31 mouse cellular contexts compared by ENCODE assay signal in genomic region chr5:111765671-111766290, GRCm38 (mm10). TPM values are rescaled to one million over a fixed set of nuclear protein-coding genes. Genes with fewer than 3 reads are reported as not detected.
DNase-seq lines count a peak whose midpoint lies in the region; ATAC-seq and TF ChIP-seq lines count a peak whose summit lies in the region.
"Had no signal": no experiment of that assay in that cellular context is flagged by ENCODE, and none has a peak within 500 bp of the region (broad histone marks: within the 10 kb centered on the region; RNA-seq: fewer than 3 reads in every experiment).

No protein-coding gene starts in this region.

- DNase-seq in liver, embryonic 14.5 days (ENCODE audit: low read depth in 3 of 3, low spot score in 3 of 3), result no peak
- DNase-seq in liver, embryonic 11.5 days (ENCODE audit: low spot score), result no peak
- no peak for DNase-seq in thymus, adult 2 months
- no peak for DNase-seq in thymus, postnatal 14 days
- DNase-seq in ZHBTc4 (ENCODE audit: low read depth, low spot score), result peak; percentile 72
- DNase-seq in spleen, postnatal 36 days (ENCODE audit: low spot score in 2 of 2), result no peak
- DNase-seq: adrenal gland, postnatal 25 days; B cell, adult 2 months; cerebellum, adult 11-12 months; cerebellum, adult 9-11 months; embryo, embryonic 11 days; heart, postnatal 14 days; kidney, adult 18-20 months; kidney, postnatal 25 days; liver, embryonic 13.5 days; lung, postnatal 36 days had no signal

- no peak for ATAC-seq in liver, embryonic 14.5 days (ENCODE audit: insufficient read depth)
- ATAC-seq in liver, embryonic 11.5 days (replicated peaks; ENCODE audit: low FRiP score), result no peak
- ATAC-seq: Patski had no signal

- TF ChIP-seq CTCF in liver, embryonic 14.5 days (IDR thresholded peaks at IDR 0.05; ENCODE audit: low read depth), result 0 out of 2 replicates have a peak, but pooled peaks have one; percentile 16
- 0 out of 2 replicates have a peak, but pooled peaks have one; percentile 23 for TF ChIP-seq CTCF in thymus, adult 2 months (IDR thresholded peaks at IDR 0.05; ENCODE audit: borderline replicate concordance, control insufficient read depth, extremely low read depth, insufficient read depth, low read length, poor library complexity)

- H3K9ac ChIP-seq in liver, embryonic 14.5 days (replicated peaks), result no peak overlapping the region
- H3K9ac ChIP-seq in liver, embryonic 11.5 days (ENCODE audit: low read depth, low read length), result no peak overlapping the region
- H3K9ac ChIP-seq: embryonic facial prominence, embryonic 12.5 days; forebrain, embryonic 12.5 days; hindbrain, embryonic 15.5 days; kidney, embryonic 15.5 days; limb, embryonic 13.5 days; liver, embryonic 13.5 days; midbrain, embryonic 12.5 days; neural tube, embryonic 13.5 days; stomach, embryonic 15.5 days had no signal

- no peak for TF ChIP-seq EP300 in liver, embryonic 14.5 days (IDR thresholded peaks at IDR 0.05; ENCODE audit: low read depth)

- 0 out of 4 replicates have a peak, but pooled peaks cover 0 to 1% of the 10 kb centered on the region in 2 experiments for H3K4me1 ChIP-seq in liver, embryonic 14.5 days (replicated peaks; ENCODE audit: control insufficient read depth in 2 of 2, insufficient read depth in 2 of 2, low read length in 1 of 2)
- no peaks in the 10 kb centered on the region for H3K4me1 ChIP-seq in liver, embryonic 11.5 days (replicated peaks; ENCODE audit: control insufficient read depth, insufficient read depth, low read length)
- H3K4me1 ChIP-seq in thymus, adult 2 months (replicated peaks; ENCODE audit: control insufficient read depth, insufficient read depth, low read length), result no peaks in the 10 kb centered on the region
- H3K4me1 ChIP-seq: liver, embryonic 13.5 days had no signal

- no peak overlapping the region for H3K4me3 ChIP-seq in liver, embryonic 14.5 days (ENCODE audit: insufficient read depth in 1 of 2, low read depth in 2 of 2, low read length in 2 of 2)
- no peak overlapping the region for H3K4me3 ChIP-seq in liver, embryonic 11.5 days (ENCODE audit: low read depth, low read length)
- no peak overlapping the region for H3K4me3 ChIP-seq in thymus, adult 2 months (ENCODE audit: control insufficient read depth, insufficient read depth, low read length)
- H3K4me3 ChIP-seq: embryonic facial prominence, embryonic 12.5 days; forebrain, embryonic 12.5 days; hindbrain, embryonic 10.5 days; hindbrain, embryonic 15.5 days; kidney, embryonic 15.5 days; left cerebral cortex, adult 2 months; limb, embryonic 13.5 days; liver, embryonic 13.5 days; midbrain, embryonic 12.5 days; neural tube, embryonic 13.5 days; stomach, embryonic 15.5 days had no signal

- whole genome bisulfite sequencing in liver, embryonic 14.5 days (ENCODE audit: insufficient replicate concordance), result 53% methylated on average over 15 of the region's 15 CpGs
- WGBS in liver, embryonic 11.5 days, result 67% methylated on average over 15 of the region's 15 CpGs
- WGBS in thymus, adult 2 months, result 78% methylated on average over 15 of the region's 15 CpGs

- TF ChIP-seq POLR2A in thymus, adult 2 months (IDR thresholded peaks at IDR 0.05; ENCODE audit: control insufficient read depth, extremely low read depth, insufficient read depth, low read length, poor library complexity), result no peak

- H3K36me3 ChIP-seq in liver, embryonic 14.5 days (replicated peaks; ENCODE audit: control insufficient read depth, insufficient read depth, low read depth), result no peaks in the 10 kb centered on the region
- no peaks in the 10 kb centered on the region for H3K36me3 ChIP-seq in liver, embryonic 11.5 days (ENCODE audit: control insufficient read depth, insufficient read depth, low read length)
- no peaks in the 10 kb centered on the region for H3K36me3 ChIP-seq in thymus, adult 2 months (ENCODE audit: control insufficient read depth, insufficient read depth, low read length)
- H3K36me3 ChIP-seq: embryonic facial prominence, embryonic 12.5 days; forebrain, embryonic 12.5 days; hindbrain, embryonic 10.5 days; hindbrain, embryonic 15.5 days; kidney, embryonic 15.5 days; limb, embryonic 13.5 days; liver, embryonic 13.5 days; midbrain, embryonic 12.5 days; neural tube, embryonic 13.5 days; stomach, embryonic 15.5 days had no signal

- no peak overlapping the region for H3K4me2 ChIP-seq in liver, embryonic 14.5 days (ENCODE audit: low read depth)
- no peak overlapping the region for H3K4me2 ChIP-seq in liver, embryonic 11.5 days
- H3K4me2 ChIP-seq: embryonic facial prominence, embryonic 12.5 days; forebrain, embryonic 12.5 days; hindbrain, embryonic 15.5 days; kidney, embryonic 15.5 days; limb, embryonic 13.5 days; liver, embryonic 13.5 days; midbrain, embryonic 12.5 days; neural tube, embryonic 13.5 days; stomach, embryonic 15.5 days had no signal

- H3K9me3 ChIP-seq in liver, embryonic 14.5 days (ENCODE audit: control insufficient read depth, low read length), result no peaks in the 10 kb centered on the region
- no peaks in the 10 kb centered on the region for H3K9me3 ChIP-seq in liver, embryonic 11.5 days (ENCODE audit: control insufficient read depth, low read length)
- H3K9me3 ChIP-seq: embryonic facial prominence, embryonic 12.5 days; forebrain, embryonic 12.5 days; hindbrain, embryonic 10.5 days; hindbrain, embryonic 15.5 days; kidney, embryonic 15.5 days; limb, embryonic 13.5 days; liver, embryonic 13.5 days; midbrain, embryonic 12.5 days; neural tube, embryonic 13.5 days; stomach, embryonic 15.5 days had no signal

- H3K27me3 ChIP-seq in liver, embryonic 14.5 days (ENCODE audit: control insufficient read depth, insufficient read depth, low read length), result no peaks in the 10 kb centered on the region; the same call in 1 of the 2 replicates
- H3K27me3 ChIP-seq in liver, embryonic 11.5 days (replicated peaks; ENCODE audit: control insufficient read depth, insufficient read depth, low read length), result peaks cover 12% of the 10 kb centered on the region
- H3K27me3 ChIP-seq in thymus, adult 2 months (ENCODE audit: control insufficient read depth, insufficient read depth, low read length), result no peaks in the 10 kb centered on the region; the same call in 1 of the 2 replicates
- H3K27me3 ChIP-seq: embryonic facial prominence, embryonic 12.5 days; hindbrain, embryonic 15.5 days; neural tube, embryonic 13.5 days; stomach, embryonic 15.5 days had no signal

- no peak overlapping the region for H3K27ac ChIP-seq in liver, embryonic 14.5 days
- H3K27ac ChIP-seq in liver, embryonic 11.5 days (ENCODE audit: low read depth, low read length), result no peak overlapping the region
- H3K27ac ChIP-seq in thymus, adult 2 months (ENCODE audit: control insufficient read depth, insufficient read depth, low read length), result no peak overlapping the region
- H3K27ac ChIP-seq: embryonic facial prominence, embryonic 12.5 days; forebrain, embryonic 12.5 days; hindbrain, embryonic 15.5 days; kidney, embryonic 15.5 days; left cerebral cortex, adult 2 months; limb, embryonic 13.5 days; liver, embryonic 13.5 days; midbrain, embryonic 12.5 days; neural tube, embryonic 13.5 days; stomach, embryonic 15.5 days had no signal

RNA-seq across cellular contexts. Expression of gene Gm26897, which starts 32.1 kb away (rescaled TPM):
- not detected in 2 replicates for polyA plus RNA-seq in liver, embryonic 14.5 days (2012; rRNA removed)
- not detected in 2 replicates for polyA plus RNA-seq in liver, embryonic 14.5 days (2014; fragmentation: Nextera tagmentation; extraction: Ambion mirVana)
- polyA plus RNA-seq in liver, embryonic 11.5 days (2014; fragmentation: Nextera tagmentation; extraction: Ambion mirVana), result not detected in 2 replicates
- not detected in 2 replicates for polyA plus RNA-seq in thymus, adult 2 months (2012; rRNA removed)
- polyA plus RNA-seq: embryonic facial prominence, embryonic 12.5 days; forebrain, embryonic 12.5 days; heart, embryonic 14.5 days; hindbrain, embryonic 10.5 days; hindbrain, embryonic 15.5 days; intestine, embryonic 14.5 days; kidney, embryonic 15.5 days; limb, embryonic 13.5 days; liver, embryonic 13.5 days; lung, embryonic 16.5 days; midbrain, embryonic 12.5 days; neural tube, embryonic 13.5 days; Patski; stomach, embryonic 15.5 days; thymus, postnatal 0 days had no signal
